Mouse (Mus musculus) neural tube, embryonic 15.5 days (tissue): ENCODE results near the gene Notum. TPM values are rescaled to one million over a fixed set of nuclear protein-coding genes. Genes with fewer than 3 reads are reported as not detected.

Experiments
- ATAC-seq: fragments of 200-750 bp; cut with Nextera tagmentation; 2 replicates; pipeline ENCODE4 v1.8.0; 2017; ENCODE audit warnings: mild to moderate bottlenecking, moderate TSS enrichment, moderate library complexity; ENCODE audit not compliant: low FRiP score
- H3K27ac ChIP-seq: fragments of 300-500 bp; sonication (generic); replicated peaks from 2 replicates; pipeline ENCODE4 v1.5.1; 2015; ENCODE audit warnings: mild to moderate bottlenecking, inconsistent platforms
- H3K27me3 ChIP-seq: fragments of 300-500 bp; sonication (generic); replicated peaks from 2 replicates; pipeline ENCODE4 v1.6.1; 2015; ENCODE audit warnings: inconsistent platforms
- H3K36me3 ChIP-seq: fragments of 300-500 bp; sonication (generic); 2 replicates; pipeline ENCODE4 v1.6.1; 2015; ENCODE audit warnings: inconsistent platforms
- H3K4me1 ChIP-seq: fragments of 300-500 bp; sonication (generic); 2 replicates; pipeline ENCODE4 v1.6.1; 2015; ENCODE audit warnings: inconsistent platforms
- H3K4me2 ChIP-seq: fragments of 300-500 bp; sonication (generic); 2 replicates; pipeline ENCODE4 v1.6.1; 2015; ENCODE audit warnings: inconsistent platforms, mild to moderate bottlenecking, moderate library complexity
- H3K4me3 ChIP-seq: fragments of 300-500 bp; sonication (generic); replicated peaks from 2 replicates; pipeline ENCODE4 v1.5.1; 2015; ENCODE audit warnings: mild to moderate bottlenecking, inconsistent platforms
- H3K9ac ChIP-seq: fragments of 300-500 bp; sonication (generic); replicated peaks from 2 replicates; pipeline ENCODE4 v1.6.1; 2015; ENCODE audit warnings: mild to moderate bottlenecking, inconsistent platforms
- H3K9me3 ChIP-seq: fragments of 300-500 bp; sonication (generic); replicated peaks from 2 replicates; pipeline ENCODE4 v1.6.1; 2016; ENCODE audit warnings: inconsistent platforms
- WGBS: fragments of 180-500 bp; shearing (Covaris S2); methylation state at CpG from one replicate; pipeline ENCODE4 v1.1.7; 2015; ENCODE audit warnings: mixed read lengths; 5-methylcytosine and 5-hydroxymethylcytosine counted together
- polyA plus RNA-seq: library from polyadenylated mRNA; unstranded; fragments of >200 nt; fragmentation: Nextera tagmentation; extraction: Ambion mirVana; gene quantifications from 2 replicates; pipeline ENCODE4 v1.2.1, GENCODE M21; 2015

Gene Notum
- polyA plus RNA-seq, 1 experiment from 2014 or later: 7.1 TPM

- no peak for ATAC-seq
- peaks cover 46% of the 10 kb centered on the region for H3K4me1 ChIP-seq
- peak overlapping the region; percentile 96 for H3K4me3 ChIP-seq
- H3K36me3 ChIP-seq: peaks cover 17% of the 10 kb centered on the region
- peak overlapping the region; percentile 87 for H3K9ac ChIP-seq
- no peaks in the 10 kb centered on the region for H3K9me3 ChIP-seq
- WGBS: 70% methylated on average over 4 of the region's 4 CpGs
- H3K27ac ChIP-seq: peak overlapping the region; percentile 88; the same call in 1 of the 2 replicates
- H3K27me3 ChIP-seq: no peaks in the 10 kb centered on the region
- peak overlapping the region; percentile 85 for H3K4me2 ChIP-seq
Measured at GRCm38 (mm10) chr11:120631726-120632448, 29.1 kb downstream of the Notum start.

- Histone ChIP-seq H3K36me3 (peaks cover 18% of the 10 kb centered on the region), H3K27me3 (no peaks in the 10 kb centered on the region), H3K9ac (peak overlapping the region; percentile 87; the same call in 1 of the 2 replicates), H3K4me2 (peak overlapping the region; percentile 85), H3K4me3 (peak overlapping the region; percentile 96), H3K27ac (peak overlapping the region; percentile 6; the same call in 1 of the 2 replicates), H3K4me1 (peaks cover 50% of the 10 kb centered on the region), H3K9me3 (no peaks in the 10 kb centered on the region)
- WGBS: 44% methylated on average over 7 of the region's 7 CpGs
- no peak for ATAC-seq
Measured at GRCm38 (mm10) chr11:120630881-120631725, 29.9 kb downstream of the Notum start.

GRCm38 (mm10) chr11:120630401-120630871 lies 30.5 kb downstream of the Notum start:
- Histone ChIP-seq H3K4me3 (0 out of 2 replicates have a peak overlapping the region, but pooled peaks have one; percentile 1), H3K27ac (0 out of 2 replicates have a peak overlapping the region, but pooled peaks have one; percentile 2)
- ATAC-seq: no peak

GRCm38 (mm10) chr11:120629911-120630310 lies 31.1 kb downstream of the Notum start:
- H3K36me3 ChIP-seq: peaks cover 18% of the 10 kb centered on the region
- ATAC-seq: no peak
- peak overlapping the region; percentile 85 for H3K4me2 ChIP-seq
- H3K27ac ChIP-seq: 0 out of 2 replicates have a peak overlapping the region, but pooled peaks have one; percentile 2
- H3K9me3 ChIP-seq: no peaks in the 10 kb centered on the region
- no peaks in the 10 kb centered on the region for H3K27me3 ChIP-seq
- H3K4me1 ChIP-seq: peaks cover 61% of the 10 kb centered on the region
- 54% methylated on average over 7 of the region's 7 CpGs for WGBS
- no peak overlapping the region for H3K4me3 ChIP-seq
- H3K9ac ChIP-seq: no peak overlapping the region

More at GRCm38 (mm10) chr11:120630401-120630871, 30.5 kb downstream of the Notum start:
- 56% methylated on average over 5 of the region's 5 CpGs for WGBS
- no peaks in the 10 kb centered on the region for H3K27me3 ChIP-seq
- no peak overlapping the region for H3K9ac ChIP-seq
- no peaks in the 10 kb centered on the region for H3K9me3 ChIP-seq
- peaks cover 56% of the 10 kb centered on the region for H3K4me1 ChIP-seq
- H3K4me2 ChIP-seq: peak overlapping the region; percentile 85
- peaks cover 18% of the 10 kb centered on the region for H3K36me3 ChIP-seq

GRCm38 (mm10) chr11:120629341-120629730 lies 31.6 kb downstream of the Notum start:
- Histone ChIP-seq H3K4me3 (no peak overlapping the region), H3K36me3 (peaks cover 18% of the 10 kb centered on the region), H3K9ac (no peak overlapping the region), H3K27ac (no peak overlapping the region), H3K27me3 (no peaks in the 10 kb centered on the region), H3K4me1 (peaks cover 60% of the 10 kb centered on the region), H3K9me3 (no peaks in the 10 kb centered on the region), H3K4me2 (peak overlapping the region; percentile 11)
- 74% methylated on average over 23 of the region's 23 CpGs for WGBS
- ATAC-seq: no peak

- no peak overlapping the region for H3K27ac ChIP-seq
- no peaks in the 10 kb centered on the region for H3K27me3 ChIP-seq
- peak overlapping the region; percentile 11; the same call in 1 of the 2 replicates for H3K4me2 ChIP-seq
- no peak overlapping the region for H3K4me3 ChIP-seq
- peaks cover 61% of the 10 kb centered on the region for H3K4me1 ChIP-seq
- H3K9me3 ChIP-seq: no peaks in the 10 kb centered on the region
- WGBS: 96% methylated on average over 23 of the region's 23 CpGs
- no peak for ATAC-seq
- H3K9ac ChIP-seq: no peak overlapping the region
- H3K36me3 ChIP-seq: peaks cover 18% of the 10 kb centered on the region
Measured at GRCm38 (mm10) chr11:120628601-120629340, 32.2 kb downstream of the Notum start.

GRCm38 (mm10) chr11:120627468-120628300 lies 33.3 kb downstream of the Notum start:
- no peak overlapping the region for H3K9ac ChIP-seq
- H3K9me3 ChIP-seq: no peaks in the 10 kb centered on the region
- no peak overlapping the region for H3K27ac ChIP-seq
- H3K4me2 ChIP-seq: no peak overlapping the region
- no peaks in the 10 kb centered on the region for H3K27me3 ChIP-seq
- H3K4me1 ChIP-seq: peaks cover 64% of the 10 kb centered on the region
- peaks cover 24% of the 10 kb centered on the region for H3K36me3 ChIP-seq
- no peak for ATAC-seq
- WGBS: 79% methylated on average over 22 of the region's 22 CpGs
- no peak overlapping the region for H3K4me3 ChIP-seq

GRCm38 (mm10) chr11:120626785-120627467 lies 34.0 kb downstream of the Notum start:
- H3K9me3 ChIP-seq: no peaks in the 10 kb centered on the region
- peaks cover 57% of the 10 kb centered on the region for H3K4me1 ChIP-seq
- no peak for ATAC-seq
- H3K27ac ChIP-seq: no peak overlapping the region
- H3K4me2 ChIP-seq: no peak overlapping the region
- H3K36me3 ChIP-seq: peaks cover 30% of the 10 kb centered on the region
- no peak overlapping the region for H3K4me3 ChIP-seq
- H3K27me3 ChIP-seq: no peaks in the 10 kb centered on the region
- 93% methylated on average over 11 of the region's 11 CpGs for WGBS
- H3K9ac ChIP-seq: no peak overlapping the region

- H3K9me3 ChIP-seq: no peaks in the 10 kb centered on the region
- WGBS: 18% methylated on average over 5 of the region's 5 CpGs
- H3K4me3 ChIP-seq: peak within 1 kb of the TSS; percentile 72
- peak within 1 kb of the TSS; percentile 84 for H3K27ac ChIP-seq
- peak within 1 kb of the TSS; percentile 65 for H3K9ac ChIP-seq
- peak within 1 kb of the TSS; percentile 94 for H3K4me2 ChIP-seq
- ATAC-seq: peak; percentile 43
- no peaks in the 10 kb centered on the region for H3K27me3 ChIP-seq
- peaks cover 46% of the 10 kb centered on the region for H3K36me3 ChIP-seq
- H3K4me1 ChIP-seq: peaks cover 40% of the 10 kb centered on the region
Measured at GRCm38 (mm10) chr11:120625152-120625775, 35.7 kb downstream of the Notum start, which contains the start of gene Sirt7. TSS of gene Sirt7 (minus strand) at chr11:120625240.

GRCm38 (mm10) chr11:120624680-120625111 lies 36.3 kb downstream of the Notum start:
- peaks cover 34% of the 10 kb centered on the region for H3K4me1 ChIP-seq
- H3K9ac ChIP-seq: peak overlapping the region; percentile 65
- ATAC-seq: peak; percentile 87
- no peaks in the 10 kb centered on the region for H3K9me3 ChIP-seq
- peak overlapping the region; percentile 72 for H3K4me3 ChIP-seq
- peak overlapping the region; percentile 84 for H3K27ac ChIP-seq
- WGBS: under 1% methylated on average over 53 of the region's 53 CpGs
- no peaks in the 10 kb centered on the region for H3K27me3 ChIP-seq
- peak overlapping the region; percentile 94 for H3K4me2 ChIP-seq
- peaks cover 52% of the 10 kb centered on the region for H3K36me3 ChIP-seq
